Mouse (Mus musculus) CH12.LX (cell line): Measurements from ENCODE around the gene Adap1.

Experiments
- CTCF ChIP-seq, 2 experiments: IDR thresholded peaks in 1 of 2; conservative IDR thresholded peaks in 1 of 2; 2 replicates each; pipeline ENCODE4 v1.5.1; 2011 to 2012; ENCODE audit warnings: low read depth in 2 of 2, low read length in 2 of 2, improper control_type of control experiment in 1 of 2, inconsistent platforms in 1 of 2, mild to moderate bottlenecking in 1 of 2, moderate library complexity in 1 of 2
- EP300 ChIP-seq: IDR thresholded peaks from 2 replicates; pipeline ENCODE4 v1.6.1; 2011; ENCODE audit warnings: low read length, improper control_type of control experiment
- JUN ChIP-seq: IDR thresholded peaks from 2 replicates; pipeline ENCODE4 v1.6.1; 2011; ENCODE audit warnings: low read depth, mild to moderate bottlenecking, low read length, improper control_type of control experiment, moderate library complexity; ENCODE audit not compliant: insufficient read depth
- MEF2A ChIP-seq: IDR thresholded peaks from 2 replicates; pipeline ENCODE4 v1.6.1; 2014; ENCODE audit warnings: low read depth, mild to moderate bottlenecking, inconsistent platforms, low read length, improper control_type of control experiment, borderline replicate concordance
- PAX5 ChIP-seq: IDR thresholded peaks from 2 replicates; pipeline ENCODE4 v1.6.1; 2012; ENCODE audit warnings: low read length, inconsistent platforms, mixed read lengths
- POLR2A ChIP-seq: IDR thresholded peaks from 2 replicates; pipeline ENCODE4 v1.6.1; 2011; ENCODE audit warnings: low read depth, mild to moderate bottlenecking, improper control_type of control experiment, low read length
- TCF12 ChIP-seq: IDR thresholded peaks from 2 replicates; pipeline ENCODE4 v1.6.1; 2014; ENCODE audit warnings: low read depth, mild to moderate bottlenecking, inconsistent platforms, low read length, improper control_type of control experiment
- ZMIZ1 ChIP-seq: IDR thresholded peaks from 2 replicates; pipeline ENCODE4 v1.6.1; 2012; ENCODE audit warnings: low read depth, mild to moderate bottlenecking, inconsistent platforms, low read length, improper control_type of control experiment

DNA sequence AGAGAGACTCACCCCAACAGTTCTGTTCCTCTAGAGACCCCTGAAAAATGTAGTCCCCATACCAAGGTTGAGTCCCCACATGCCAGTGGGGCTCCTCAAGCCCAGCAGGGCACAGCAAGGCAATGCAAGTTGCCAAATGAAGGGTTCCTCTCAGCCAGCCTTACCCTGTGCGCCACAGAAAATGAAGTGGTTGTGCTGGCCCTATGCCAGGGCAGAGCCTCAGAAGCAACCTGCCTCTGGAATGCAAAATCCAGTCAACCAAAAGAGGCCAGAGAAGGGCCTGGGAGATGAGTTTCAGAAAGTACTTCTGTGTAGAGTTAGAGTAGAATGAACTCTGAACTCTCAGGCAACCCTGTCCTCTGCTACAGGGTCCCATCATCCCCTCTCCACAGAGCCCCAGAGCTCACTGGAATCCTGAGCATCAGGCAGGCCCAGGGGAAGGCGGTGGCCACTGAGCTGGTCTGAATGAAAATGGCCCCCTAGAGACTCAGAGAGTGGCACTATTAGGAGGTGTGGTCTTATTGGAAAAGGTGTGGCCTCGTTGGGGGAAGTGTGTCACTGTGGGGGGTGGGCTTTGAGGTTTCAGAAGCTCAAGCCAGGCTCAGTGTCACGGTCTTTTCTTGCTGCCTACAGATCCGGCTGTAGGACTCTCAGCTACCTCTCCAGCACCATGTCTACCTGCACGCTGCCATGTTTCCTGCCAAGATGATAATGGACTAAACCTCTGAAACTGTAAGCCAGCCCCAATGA, 33.4 kb downstream of the Adap1 start:
- TF ChIP-seq TCF12 (no peak), CTCF (conservative IDR thresholded peaks at IDR 0.05 in 1 of 2, IDR thresholded peaks at IDR 0.05 in 1 of 2; ENCODE audit: low read depth in 2 of 2, low read length in 2 of 2) (no peak), EP300 (no peak), ZMIZ1 (no peak), POLR2A (no peak), JUN (no peak), MEF2A (no peak), PAX5 (no peak)
